Mouse (Mus musculus) olfactory bulb, adult 2 months (tissue): ENCODE results near the gene Smc4.

Experiments used
- CTCF ChIP-seq: fragments of 200-500 bp; IDR thresholded peaks from 2 replicates; pipeline ENCODE4 v1.5.1; 2012; ENCODE audit warnings: low read depth, mild to moderate bottlenecking, low read length, moderate library complexity; ENCODE audit not compliant: insufficient read depth
- POLR2A ChIP-seq: fragments of 200-500 bp; IDR thresholded peaks from 2 replicates; pipeline ENCODE4 v1.6.1; 2012; ENCODE audit warnings: mild to moderate bottlenecking, low read depth, low read length, moderate library complexity; ENCODE audit not compliant: insufficient read depth

- TF ChIP-seq POLR2A (no peak), CTCF (no peak)
These were observed 16.2 kb downstream of the Smc4 start for GRCm38 (mm10) chr3:69020764-69021163.
